Mouse (Mus musculus): ENCODE results near the gene Pitx2. TPM values are rescaled to one million over a fixed set of nuclear protein-coding genes. Genes with fewer than 3 reads are reported as not detected.

The Pitx2 gene
- polyA plus RNA-seq, 1 experiment from 2014 or later: 41.3 TPM

- no peak; the same call in 1 of the 2 replicates for ATAC-seq (ENCODE audit: insufficient number of reproducible peaks, low FRiP score)
- H3K36me3 ChIP-seq: no peaks in the 10 kb centered on the region
- peak overlapping the region; percentile 63 for H3K4me2 ChIP-seq
- H3K27ac ChIP-seq (ENCODE audit: poor library complexity, severe bottlenecking): no peak overlapping the region
- 3% methylated on average over 12 of the region's 13 CpGs for WGBS
- no peaks in the 10 kb centered on the region for H3K9me3 ChIP-seq (replicated peaks)
- H3K4me3 ChIP-seq: peak overlapping the region; percentile 37; the same call in 1 of the 2 replicates
- H3K9ac ChIP-seq: peak overlapping the region; percentile 39; the same call in 1 of the 2 replicates
- H3K4me1 ChIP-seq (replicated peaks): peaks cover 12% of the 10 kb centered on the region
- peaks cover 54% of the 10 kb centered on the region for H3K27me3 ChIP-seq (replicated peaks)
These were observed 26.1 kb downstream of the Pitx2 start for GRCm38 (mm10) chr3:129225577-129226289.

GRCm38 (mm10) chr3:129226681-129227080 lies 27.0 kb downstream of the Pitx2 start:
- no peak overlapping the region for H3K27ac ChIP-seq (ENCODE audit: poor library complexity, severe bottlenecking)
- no peak overlapping the region for H3K9ac ChIP-seq
- peak overlapping the region; percentile 63 for H3K4me2 ChIP-seq
- no peaks in the 10 kb centered on the region for H3K9me3 ChIP-seq (replicated peaks)
- H3K4me3 ChIP-seq: peak overlapping the region; percentile 16; the same call in 1 of the 2 replicates
- ATAC-seq (ENCODE audit: insufficient number of reproducible peaks, low FRiP score): no peak
- WGBS: 2% methylated on average over 6 of the region's 6 CpGs
- peaks cover 12% of the 10 kb centered on the region for H3K4me1 ChIP-seq (replicated peaks)
- no peaks in the 10 kb centered on the region for H3K36me3 ChIP-seq
- peaks cover 49% of the 10 kb centered on the region for H3K27me3 ChIP-seq (replicated peaks)

- peaks cover 12% of the 10 kb centered on the region for H3K4me1 ChIP-seq (replicated peaks)
- no peaks in the 10 kb centered on the region for H3K36me3 ChIP-seq
- no peaks in the 10 kb centered on the region for H3K9me3 ChIP-seq (replicated peaks)
- no peak for ATAC-seq (ENCODE audit: insufficient number of reproducible peaks, low FRiP score)
- no peak overlapping the region for H3K9ac ChIP-seq
- 6% methylated on average over 5 of the region's 5 CpGs for WGBS
- H3K27me3 ChIP-seq (replicated peaks): peaks cover 44% of the 10 kb centered on the region
- no peak overlapping the region for H3K27ac ChIP-seq (ENCODE audit: poor library complexity, severe bottlenecking)
- H3K4me2 ChIP-seq: peak overlapping the region; percentile 63
- peak overlapping the region; percentile 16; the same call in 1 of the 2 replicates for H3K4me3 ChIP-seq
These were observed 27.7 kb downstream of the Pitx2 start for GRCm38 (mm10) chr3:129227331-129227730.

GRCm38 (mm10) chr3:129238010-129238409 lies 38.3 kb downstream of the Pitx2 start:
- no peak overlapping the region for H3K4me3 ChIP-seq
- H3K9me3 ChIP-seq (replicated peaks): no peaks in the 10 kb centered on the region
- no peak for ATAC-seq (ENCODE audit: insufficient number of reproducible peaks, low FRiP score)
- 63% methylated on average over 1 of the region's 1 CpGs for WGBS
- peaks cover 3% of the 10 kb centered on the region; the same call in 1 of the 2 replicates for H3K27me3 ChIP-seq (replicated peaks)
- no peak overlapping the region for H3K4me2 ChIP-seq
- no peaks in the 10 kb centered on the region for H3K4me1 ChIP-seq (replicated peaks)
- no peak overlapping the region for H3K27ac ChIP-seq (ENCODE audit: poor library complexity, severe bottlenecking)
- H3K36me3 ChIP-seq: no peaks in the 10 kb centered on the region
- no peak overlapping the region for H3K9ac ChIP-seq

GRCm38 (mm10) chr3:129238664-129239258 lies 39.1 kb downstream of the Pitx2 start:
- Histone ChIP-seq H3K9me3 (replicated peaks) (no peaks in the 10 kb centered on the region), H3K4me1 (replicated peaks) (no peaks in the 10 kb centered on the region), H3K36me3 (no peaks in the 10 kb centered on the region), H3K27ac (ENCODE audit: poor library complexity, severe bottlenecking) (no peak overlapping the region), H3K27me3 (replicated peaks) (peaks cover 3% of the 10 kb centered on the region; the same call in 1 of the 2 replicates), H3K4me3 (no peak overlapping the region), H3K4me2 (peak overlapping the region; percentile 7; the same call in 1 of the 2 replicates), H3K9ac (no peak overlapping the region)
- 41% methylated on average over 13 of the region's 13 CpGs for WGBS
- ATAC-seq (ENCODE audit: insufficient number of reproducible peaks, low FRiP score): no peak

- no peak overlapping the region for H3K27ac ChIP-seq (ENCODE audit: poor library complexity, severe bottlenecking)
- no peaks in the 10 kb centered on the region for H3K36me3 ChIP-seq
- no peak for ATAC-seq (ENCODE audit: insufficient number of reproducible peaks, low FRiP score)
- no peak overlapping the region for H3K4me3 ChIP-seq
- no peaks in the 10 kb centered on the region for H3K4me1 ChIP-seq (replicated peaks)
- H3K27me3 ChIP-seq (replicated peaks): no peaks in the 10 kb centered on the region
- no peaks in the 10 kb centered on the region for H3K9me3 ChIP-seq (replicated peaks)
- no peak overlapping the region for H3K9ac ChIP-seq
- H3K4me2 ChIP-seq: no peak overlapping the region
- WGBS: 74% methylated on average over 9 of the region's 9 CpGs
These were observed 51.3 kb downstream of the Pitx2 start for GRCm38 (mm10) chr3:129250997-129251396.

GRCm38 (mm10) chr3:129254246-129254645 lies 54.6 kb downstream of the Pitx2 start:
- H3K9ac ChIP-seq: no peak overlapping the region
- no peak overlapping the region for H3K4me3 ChIP-seq
- no peaks in the 10 kb centered on the region for H3K36me3 ChIP-seq
- no peak for ATAC-seq (ENCODE audit: insufficient number of reproducible peaks, low FRiP score)
- no peaks in the 10 kb centered on the region for H3K9me3 ChIP-seq (replicated peaks)
- H3K27me3 ChIP-seq (replicated peaks): peaks cover 3% of the 10 kb centered on the region; the same call in 1 of the 2 replicates
- WGBS: 45% methylated on average over 10 of the region's 10 CpGs
- no peak overlapping the region for H3K4me2 ChIP-seq
- no peak overlapping the region for H3K27ac ChIP-seq (ENCODE audit: poor library complexity, severe bottlenecking)
- H3K4me1 ChIP-seq (replicated peaks): 0 out of 2 replicates have a peak, but pooled peaks cover 4% of the 10 kb centered on the region

GRCm38 (mm10) chr3:129256283-129256682 lies 56.6 kb downstream of the Pitx2 start:
- no peaks in the 10 kb centered on the region for H3K36me3 ChIP-seq
- WGBS: 45% methylated on average over 19 of the region's 19 CpGs
- H3K27me3 ChIP-seq (replicated peaks): peaks cover 3% of the 10 kb centered on the region; the same call in 1 of the 2 replicates
- peak; percentile 55; the same call in 1 of the 2 replicates for ATAC-seq (ENCODE audit: insufficient number of reproducible peaks, low FRiP score)
- H3K4me3 ChIP-seq: peak overlapping the region; percentile 39
- H3K9ac ChIP-seq: no peak overlapping the region
- peak overlapping the region; percentile 66 for H3K4me2 ChIP-seq
- H3K9me3 ChIP-seq (replicated peaks): no peaks in the 10 kb centered on the region
- H3K27ac ChIP-seq (ENCODE audit: poor library complexity, severe bottlenecking): no peak overlapping the region
- 0 out of 2 replicates have a peak, but pooled peaks cover 4% of the 10 kb centered on the region for H3K4me1 ChIP-seq (replicated peaks)

GRCm38 (mm10) chr3:129256766-129257165 lies 57.1 kb downstream of the Pitx2 start:
- Histone ChIP-seq H3K36me3 (no peaks in the 10 kb centered on the region), H3K4me1 (replicated peaks) (0 out of 2 replicates have a peak, but pooled peaks cover 4% of the 10 kb centered on the region), H3K9me3 (replicated peaks) (no peaks in the 10 kb centered on the region), H3K27me3 (replicated peaks) (peaks cover 3% of the 10 kb centered on the region; the same call in 1 of the 2 replicates), H3K27ac (ENCODE audit: poor library complexity, severe bottlenecking) (no peak overlapping the region), H3K4me3 (peak overlapping the region; percentile 39), H3K9ac (no peak overlapping the region; the same call in 1 of the 2 replicates), H3K4me2 (peak overlapping the region; percentile 66)
- 61% methylated on average over 8 of the region's 8 CpGs for WGBS
- no peak for ATAC-seq (ENCODE audit: insufficient number of reproducible peaks, low FRiP score)

GRCm38 (mm10) chr3:129258497-129258896 lies 58.8 kb downstream of the Pitx2 start:
- Histone ChIP-seq H3K4me1 (replicated peaks) (0 out of 2 replicates have a peak, but pooled peaks cover 4% of the 10 kb centered on the region), H3K4me2 (no peak overlapping the region), H3K9ac (no peak overlapping the region), H3K4me3 (no peak overlapping the region), H3K27me3 (replicated peaks) (peaks cover 3% of the 10 kb centered on the region; the same call in 1 of the 2 replicates), H3K36me3 (no peaks in the 10 kb centered on the region), H3K27ac (ENCODE audit: poor library complexity, severe bottlenecking) (no peak overlapping the region), H3K9me3 (replicated peaks) (no peaks in the 10 kb centered on the region)
- ATAC-seq (ENCODE audit: insufficient number of reproducible peaks, low FRiP score): no peak
- WGBS: 75% methylated on average over 5 of the region's 5 CpGs

Data from heart, embryonic 12.5 days (tissue).